Mouse (Mus musculus): ENCODE measurements around the gene Atad1. TPM values are rescaled to one million over a fixed set of nuclear protein-coding genes. Genes with fewer than 3 reads are reported as not detected.

Gene Atad1
- polyA plus RNA-seq, 1 experiment, result 0.11 TPM

- H3K4me1 ChIP-seq (ENCODE audit: control insufficient read depth), result no peaks in the 10 kb centered on the region
- TF ChIP-seq GATA1 (IDR thresholded peaks at IDR 0.05; ENCODE audit: low read length), result no peak
- no peak for TF ChIP-seq TAL1 (IDR thresholded peaks at IDR 0.05; ENCODE audit: low read length)
- H3K4me3 ChIP-seq (replicated peaks), result no peak overlapping the region
- H3K27me3 ChIP-seq (ENCODE audit: control insufficient read depth), result no peaks in the 10 kb centered on the region
- no peaks in the 10 kb centered on the region; the same call in none of the 2 replicates for H3K36me3 ChIP-seq (ENCODE audit: control insufficient read depth)
- no peaks in the 10 kb centered on the region for H3K9me3 ChIP-seq (ENCODE audit: control insufficient read depth, low read length)
These were observed 74.3 kb downstream of the Atad1 start for GRCm38 (mm10) chr19:32665243-32665642.

GRCm38 (mm10) chr19:32662936-32663335, 76.7 kb downstream of the Atad1 start:
- Histone ChIP-seq H3K4me3 (replicated peaks) (no peak overlapping the region), H3K9me3 (ENCODE audit: control insufficient read depth, low read length) (no peaks in the 10 kb centered on the region), H3K27me3 (ENCODE audit: control insufficient read depth) (no peaks in the 10 kb centered on the region), H3K4me1 (ENCODE audit: control insufficient read depth) (no peaks in the 10 kb centered on the region), H3K36me3 (ENCODE audit: control insufficient read depth) (no peaks in the 10 kb centered on the region; the same call in none of the 2 replicates)
- TF ChIP-seq GATA1 (IDR thresholded peaks at IDR 0.05; ENCODE audit: low read length) (no peak), TAL1 (IDR thresholded peaks at IDR 0.05; ENCODE audit: low read length) (no peak)

GRCm38 (mm10) chr19:32659346-32659745, 80.2 kb downstream of the Atad1 start:
- Histone ChIP-seq H3K36me3 (ENCODE audit: control insufficient read depth) (no peaks in the 10 kb centered on the region; the same call in none of the 2 replicates), H3K4me3 (replicated peaks) (no peak overlapping the region), H3K9me3 (ENCODE audit: control insufficient read depth, low read length) (no peaks in the 10 kb centered on the region), H3K4me1 (ENCODE audit: control insufficient read depth) (peaks cover 3% of the 10 kb centered on the region), H3K27me3 (ENCODE audit: control insufficient read depth) (no peaks in the 10 kb centered on the region)
- TF ChIP-seq GATA1 (IDR thresholded peaks at IDR 0.05; ENCODE audit: low read length), result no peak
- no peak for TF ChIP-seq TAL1 (IDR thresholded peaks at IDR 0.05; ENCODE audit: low read length)

GRCm38 (mm10) chr19:32653630-32654362, 85.8 kb downstream of the Atad1 start:
- Histone ChIP-seq H3K4me3 (replicated peaks) (no peak overlapping the region), H3K36me3 (ENCODE audit: control insufficient read depth) (no peaks in the 10 kb centered on the region), H3K4me1 (ENCODE audit: control insufficient read depth) (peaks cover 8% of the 10 kb centered on the region), H3K27me3 (ENCODE audit: control insufficient read depth) (no peaks in the 10 kb centered on the region), H3K9me3 (ENCODE audit: control insufficient read depth, low read length) (no peaks in the 10 kb centered on the region)
- TF ChIP-seq TAL1 (IDR thresholded peaks at IDR 0.05; ENCODE audit: low read length), result no peak
- no peak for TF ChIP-seq GATA1 (IDR thresholded peaks at IDR 0.05; ENCODE audit: low read length)

GRCm38 (mm10) chr19:32653122-32653521, 86.5 kb downstream of the Atad1 start:
- no peaks in the 10 kb centered on the region for H3K9me3 ChIP-seq (ENCODE audit: control insufficient read depth, low read length)
- no peaks in the 10 kb centered on the region for H3K36me3 ChIP-seq (ENCODE audit: control insufficient read depth)
- H3K27me3 ChIP-seq (ENCODE audit: control insufficient read depth), result no peaks in the 10 kb centered on the region
- H3K4me3 ChIP-seq (replicated peaks), result no peak overlapping the region
- TF ChIP-seq TAL1 (IDR thresholded peaks at IDR 0.05; ENCODE audit: low read length), result no peak
- no peak for TF ChIP-seq GATA1 (IDR thresholded peaks at IDR 0.05; ENCODE audit: low read length)
- H3K4me1 ChIP-seq (ENCODE audit: control insufficient read depth), result peaks cover 8% of the 10 kb centered on the region

GRCm38 (mm10) chr19:32651046-32651445, 88.5 kb downstream of the Atad1 start:
- Histone ChIP-seq H3K27me3 (ENCODE audit: control insufficient read depth) (no peaks in the 10 kb centered on the region), H3K4me3 (replicated peaks) (no peak overlapping the region), H3K36me3 (ENCODE audit: control insufficient read depth) (no peaks in the 10 kb centered on the region), H3K9me3 (ENCODE audit: control insufficient read depth, low read length) (no peaks in the 10 kb centered on the region), H3K4me1 (ENCODE audit: control insufficient read depth) (peaks cover 7% of the 10 kb centered on the region; the same call in 1 of the 2 replicates)
- TF ChIP-seq GATA1 (IDR thresholded peaks at IDR 0.05; ENCODE audit: low read length) (no peak), TAL1 (IDR thresholded peaks at IDR 0.05; ENCODE audit: low read length) (no peak)

GRCm38 (mm10) chr19:32648019-32648571, 91.5 kb downstream of the Atad1 start:
- H3K36me3 ChIP-seq (ENCODE audit: control insufficient read depth), result no peaks in the 10 kb centered on the region
- H3K9me3 ChIP-seq (ENCODE audit: control insufficient read depth, low read length), result peaks cover 2% of the 10 kb centered on the region; the same call in 1 of the 2 replicates
- no peak overlapping the region for H3K4me3 ChIP-seq (replicated peaks)
- no peaks in the 10 kb centered on the region for H3K27me3 ChIP-seq (ENCODE audit: control insufficient read depth)
- no peak for TF ChIP-seq TAL1 (IDR thresholded peaks at IDR 0.05; ENCODE audit: low read length)
- no peak for TF ChIP-seq GATA1 (IDR thresholded peaks at IDR 0.05; ENCODE audit: low read length)
- peaks cover 5% of the 10 kb centered on the region; the same call in 1 of the 2 replicates for H3K4me1 ChIP-seq (ENCODE audit: control insufficient read depth)

GRCm38 (mm10) chr19:32646382-32646781, 93.2 kb downstream of the Atad1 start:
- Histone ChIP-seq H3K9me3 (ENCODE audit: control insufficient read depth, low read length) (peaks cover 2% of the 10 kb centered on the region; the same call in 1 of the 2 replicates), H3K4me3 (replicated peaks) (no peak overlapping the region), H3K4me1 (ENCODE audit: control insufficient read depth) (peaks cover 3% of the 10 kb centered on the region; the same call in 1 of the 2 replicates), H3K27me3 (ENCODE audit: control insufficient read depth) (no peaks in the 10 kb centered on the region), H3K36me3 (ENCODE audit: control insufficient read depth) (no peaks in the 10 kb centered on the region)
- TF ChIP-seq GATA1 (IDR thresholded peaks at IDR 0.05; ENCODE audit: low read length) (no peak), TAL1 (IDR thresholded peaks at IDR 0.05; ENCODE audit: low read length) (no peak)

- Histone ChIP-seq H3K9me3 (ENCODE audit: control insufficient read depth, low read length) (peaks cover 2% of the 10 kb centered on the region; the same call in 1 of the 2 replicates), H3K4me1 (ENCODE audit: control insufficient read depth) (peaks cover 3% of the 10 kb centered on the region; the same call in 1 of the 2 replicates), H3K27me3 (ENCODE audit: control insufficient read depth) (no peaks in the 10 kb centered on the region), H3K36me3 (ENCODE audit: control insufficient read depth) (no peaks in the 10 kb centered on the region), H3K4me3 (replicated peaks) (no peak overlapping the region)
- TF ChIP-seq GATA1 (IDR thresholded peaks at IDR 0.05; ENCODE audit: low read length) (no peak), TAL1 (IDR thresholded peaks at IDR 0.05; ENCODE audit: low read length) (no peak)
These were observed 93.6 kb downstream of the Atad1 start for GRCm38 (mm10) chr19:32645939-32646338.
